Mouse (Mus musculus) lung, embryonic 14.5 days (tissue): ENCODE measurements around the gene Agap2. TPM values are rescaled to one million over a fixed set of nuclear protein-coding genes. Genes with fewer than 3 reads are reported as not detected.
A peak's percentile ranks its signal among the peaks of the same experiment; 100 is the strongest.

Experiments
- ATAC-seq: fragments of 200-750 bp; cut with Nextera tagmentation; 2 replicates; pipeline ENCODE4 v1.8.0; 2017; ENCODE audit warnings: mild to moderate bottlenecking, moderate TSS enrichment, moderate library complexity; ENCODE audit not compliant: insufficient read depth
- DNase-seq: peaks from one replicate; pipeline ENCODE4 v3.0.0-alpha.2; 2015
- H3K27ac ChIP-seq: fragments of 300-500 bp; sonication (generic); 2 replicates; pipeline ENCODE4 v1.5.1; 2014; ENCODE audit warnings: low read depth, mild to moderate bottlenecking, moderate library complexity
- H3K27me3 ChIP-seq: fragments of 300-500 bp; sonication (generic); 2 replicates; pipeline ENCODE4 v1.6.1; 2014; ENCODE audit warnings: low read length, control low read depth; ENCODE audit not compliant: insufficient read depth
- H3K36me3 ChIP-seq: fragments of 300-500 bp; sonication (generic); 2 replicates; pipeline ENCODE4 v1.6.1; 2014; ENCODE audit warnings: control low read depth; ENCODE audit not compliant: insufficient read depth
- H3K4me1 ChIP-seq: fragments of 300-500 bp; sonication (generic); 2 replicates; pipeline ENCODE4 v1.6.1; 2014; ENCODE audit warnings: antibody characterized with exemption, control low read depth; ENCODE audit not compliant: insufficient read depth
- H3K4me2 ChIP-seq: fragments of 300-500 bp; sonication (generic); 2 replicates; pipeline ENCODE4 v1.6.1; 2014; ENCODE audit warnings: mild to moderate bottlenecking
- H3K4me3 ChIP-seq: fragments of 300-500 bp; sonication (generic); 2 replicates; pipeline ENCODE4 v1.5.1; 2014; ENCODE audit warnings: low read depth, low read length
- H3K9ac ChIP-seq: fragments of 300-500 bp; sonication (generic); 2 replicates; pipeline ENCODE4 v1.6.1; 2014
- H3K9me3 ChIP-seq: fragments of 300-500 bp; sonication (generic); 2 replicates; pipeline ENCODE4 v1.6.1; 2016; ENCODE audit warnings: low read depth, low read length, control low read depth
- CTCF ChIP-seq: IDR thresholded peaks from 2 replicates; pipeline ENCODE4 v1.5.1; 2016; ENCODE audit warnings: antibody characterized with exemption, low read depth
- WGBS: fragments of 180-500 bp; shearing (Covaris S2); extraction: QIAGEN DNeasy Blood & Tissue Kit; methylation state at CpG from one replicate; pipeline ENCODE4 v1.1.7; 2014; 5-methylcytosine and 5-hydroxymethylcytosine counted together
- polyA plus RNA-seq: library from polyadenylated mRNA; unstranded; fragments of >200 nt; fragmentation: Nextera tagmentation; extraction: Ambion mirVana; gene quantifications from 2 replicates; pipeline ENCODE4 v1.2.1, GENCODE M21; 2014

Agap2 gene
- polyA plus RNA-seq, result 0.07 and 0.11 TPM in 2 replicates

DNA sequence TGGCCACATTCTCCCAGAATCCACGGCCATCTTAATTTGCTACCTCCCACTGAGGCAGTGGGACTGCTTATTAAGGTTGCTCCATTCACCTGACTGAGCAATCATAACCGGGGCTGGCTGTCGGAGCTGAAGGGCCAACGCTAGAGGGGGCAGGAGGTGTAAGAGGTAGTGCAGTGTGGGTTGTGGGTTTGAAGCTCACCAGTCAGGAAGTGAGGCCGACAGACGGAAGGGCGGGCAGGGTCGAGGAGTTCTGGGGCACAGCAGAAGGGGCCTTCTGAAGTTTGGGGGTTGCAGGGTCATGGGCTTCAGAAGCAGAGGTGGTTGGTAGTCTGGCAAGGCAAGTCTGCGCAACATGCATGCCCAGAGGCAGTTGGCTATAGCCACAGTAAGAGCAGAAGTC is at the start of gene Agap2:
Agap2 (plus strand) TSS at position 205 of the 400 bp plus-strand sequence.
- no peak within 1 kb of the TSS for H3K27ac ChIP-seq
- ATAC-seq, result no peak
- H3K4me2 ChIP-seq, result no peak within 1 kb of the TSS
- H3K9ac ChIP-seq, result no peak within 1 kb of the TSS
- peak; percentile 20; the same call in 1 of the 2 replicates for TF ChIP-seq CTCF
- H3K27me3 ChIP-seq, result peaks cover 32% of the 10 kb centered on the region
- H3K4me1 ChIP-seq, result 0 out of 2 replicates have a peak, but pooled peaks cover 3% of the 10 kb centered on the region
- 65% methylated on average over 9 of the region's 9 CpGs for WGBS
- no peaks in the 10 kb centered on the region for H3K9me3 ChIP-seq
- no peaks in the 10 kb centered on the region for H3K36me3 ChIP-seq
- DNase-seq, result no peak
- no peak within 1 kb of the TSS for H3K4me3 ChIP-seq

DNA sequence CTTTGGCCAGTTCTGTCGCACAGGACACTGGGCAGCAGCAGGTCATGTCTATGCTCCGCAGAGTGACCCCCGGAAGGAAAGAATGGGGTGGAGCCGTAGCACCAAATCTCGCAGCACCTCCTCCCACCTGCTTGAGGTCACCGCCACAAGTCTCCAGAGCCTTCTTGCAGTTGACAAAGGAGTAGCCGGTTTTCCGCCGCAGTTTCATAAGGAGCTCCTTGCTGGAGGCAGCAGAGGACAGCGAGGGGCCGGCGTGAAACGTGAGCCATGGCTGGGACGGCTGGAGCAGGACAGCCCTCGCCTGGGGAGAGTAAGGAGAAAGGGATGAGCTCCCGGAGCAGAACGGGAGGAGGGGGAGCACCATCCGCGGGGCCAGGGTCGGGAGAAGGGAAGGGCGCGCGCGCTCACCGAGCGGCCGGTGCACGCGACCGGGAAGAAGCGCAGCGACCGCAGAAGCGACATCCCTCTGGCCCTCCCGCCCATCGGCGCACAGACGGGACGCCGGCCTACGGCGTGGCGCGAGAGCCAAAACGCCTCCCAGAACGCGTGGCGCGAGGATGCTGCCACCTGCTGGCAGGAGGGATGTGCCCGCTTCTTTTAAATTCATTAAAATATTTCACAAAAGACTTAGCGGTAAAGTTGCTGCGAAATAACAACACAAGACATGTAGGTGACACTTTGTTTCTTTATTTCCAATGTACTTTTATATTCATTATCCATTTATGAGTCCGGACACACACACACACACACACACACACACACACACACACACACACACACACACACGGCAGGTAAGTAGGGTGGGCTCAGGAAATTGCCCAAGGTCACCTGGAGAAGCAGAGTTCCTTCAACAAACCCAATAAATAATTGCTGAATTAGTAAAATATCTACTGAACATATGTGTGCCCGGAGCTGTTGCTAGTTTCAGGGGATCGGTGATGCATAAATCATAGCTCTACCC is 44.5 kb upstream of the Agap2 start, which contains the start of gene Tsfm:
Tsfm (minus strand) TSS at position 505 of the 961 bp plus-strand sequence.
- H3K4me2 ChIP-seq, result peak within 1 kb of the TSS; percentile 69
- H3K4me3 ChIP-seq, result peak within 1 kb of the TSS; percentile 87
- H3K27ac ChIP-seq, result peak within 1 kb of the TSS; percentile 79; the same call in 1 of the 2 replicates
- H3K27me3 ChIP-seq, result no peaks in the 10 kb centered on the region
- peak within 1 kb of the TSS; percentile 88 for H3K9ac ChIP-seq
- peaks cover 37% of the 10 kb centered on the region for H3K36me3 ChIP-seq
- peak; percentile 98 for DNase-seq
- H3K4me1 ChIP-seq, result no peaks in the 10 kb centered on the region
- TF ChIP-seq CTCF, result peak; percentile 95
- peak; percentile 91 for ATAC-seq
- 5% methylated on average over 56 of the region's 56 CpGs for WGBS
- no peaks in the 10 kb centered on the region for H3K9me3 ChIP-seq

DNA sequence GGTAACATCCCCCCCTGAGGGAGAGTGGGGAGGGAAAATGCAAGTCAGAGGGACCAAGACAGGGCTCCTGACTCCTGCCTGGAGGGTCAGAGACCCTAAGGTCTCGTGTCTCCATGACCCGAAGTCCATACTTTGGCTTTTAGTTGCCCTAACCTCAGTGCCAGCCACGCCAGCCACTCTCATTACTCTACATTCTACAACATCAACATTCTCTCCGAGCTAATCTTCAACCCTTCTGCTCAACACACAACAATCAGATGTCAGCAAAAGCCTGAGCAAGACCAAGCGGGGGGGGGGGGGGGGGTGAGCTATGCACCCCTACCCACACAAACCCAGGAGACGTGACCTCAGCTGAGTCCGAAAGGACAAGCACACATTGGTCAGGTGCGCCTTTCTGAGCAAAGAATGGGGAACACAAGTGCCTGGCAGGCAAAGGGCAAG is 41.8 kb upstream of the Agap2 start:
- H3K9ac ChIP-seq, result no peak overlapping the region
- no peak overlapping the region for H3K4me2 ChIP-seq
- H3K9me3 ChIP-seq, result no peaks in the 10 kb centered on the region
- H3K4me3 ChIP-seq, result no peak overlapping the region
- ATAC-seq (no peak), DNase-seq (no peak)
- no peak overlapping the region for H3K27ac ChIP-seq
- H3K36me3 ChIP-seq, result peaks cover 11% of the 10 kb centered on the region
- no peak for TF ChIP-seq CTCF
- H3K4me1 ChIP-seq, result no peaks in the 10 kb centered on the region
- 78% methylated on average over 8 of the region's 8 CpGs for WGBS
- no peaks in the 10 kb centered on the region for H3K27me3 ChIP-seq

DNA sequence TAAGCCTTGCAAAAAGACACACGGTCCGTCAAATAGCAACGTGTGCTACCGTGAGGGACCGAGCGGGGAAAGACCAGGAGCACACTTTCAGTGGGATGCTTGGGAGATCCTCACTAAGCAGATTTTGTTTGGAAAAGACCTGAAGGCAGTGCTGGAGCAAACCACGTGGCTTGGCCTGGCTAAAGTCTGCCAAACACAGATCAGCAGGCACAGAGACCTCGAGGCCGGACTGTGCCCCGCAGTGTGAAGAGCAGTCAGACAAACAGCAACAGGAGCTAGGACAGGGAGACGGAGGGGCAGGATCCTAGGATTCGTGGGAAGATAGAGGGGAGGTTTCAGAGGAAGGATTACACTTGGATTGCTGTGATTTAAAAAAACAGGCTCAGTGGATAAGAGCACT is 38.8 kb upstream of the Agap2 start:
- DNase-seq (no peak), ATAC-seq (no peak)
- Histone ChIP-seq H3K36me3 (no peaks in the 10 kb centered on the region), H3K9me3 (no peaks in the 10 kb centered on the region), H3K4me3 (no peak overlapping the region), H3K4me1 (no peaks in the 10 kb centered on the region), H3K9ac (no peak overlapping the region), H3K27ac (no peak overlapping the region), H3K4me2 (no peak overlapping the region), H3K27me3 (peaks cover 5% of the 10 kb centered on the region)
- WGBS, result 75% methylated on average over 12 of the region's 12 CpGs
- TF ChIP-seq CTCF, result no peak

DNA sequence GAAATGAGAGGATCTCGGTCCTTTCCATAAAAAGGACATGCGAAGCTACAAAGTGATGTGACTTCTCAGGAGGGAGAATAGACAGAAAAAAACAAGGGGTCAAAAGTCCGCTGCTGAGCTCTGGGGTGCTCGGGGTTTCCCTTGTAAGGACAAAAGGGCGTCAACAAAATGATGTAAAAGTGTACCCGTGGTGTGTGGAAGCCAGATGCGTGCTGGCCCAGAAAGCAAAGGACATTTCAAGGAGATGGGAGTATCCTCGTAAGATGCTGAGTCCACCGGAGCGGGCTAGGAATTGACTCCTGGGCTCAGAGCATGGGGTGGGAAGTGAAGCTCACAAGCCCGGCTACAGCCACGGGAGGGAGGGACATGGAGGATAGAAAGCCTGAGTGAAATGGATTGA is 37.4 kb upstream of the Agap2 start:
- peaks cover 4% of the 10 kb centered on the region; the same call in 1 of the 2 replicates for H3K4me1 ChIP-seq
- H3K4me2 ChIP-seq, result no peak overlapping the region
- TF ChIP-seq CTCF, result no peak
- WGBS, result 76% methylated on average over 12 of the region's 12 CpGs
- DNase-seq (no peak), ATAC-seq (no peak)
- no peaks in the 10 kb centered on the region for H3K9me3 ChIP-seq
- no peak overlapping the region for H3K27ac ChIP-seq
- H3K36me3 ChIP-seq, result no peaks in the 10 kb centered on the region
- H3K27me3 ChIP-seq, result peaks cover 5% of the 10 kb centered on the region
- no peak overlapping the region for H3K4me3 ChIP-seq
- no peak overlapping the region for H3K9ac ChIP-seq

DNA sequence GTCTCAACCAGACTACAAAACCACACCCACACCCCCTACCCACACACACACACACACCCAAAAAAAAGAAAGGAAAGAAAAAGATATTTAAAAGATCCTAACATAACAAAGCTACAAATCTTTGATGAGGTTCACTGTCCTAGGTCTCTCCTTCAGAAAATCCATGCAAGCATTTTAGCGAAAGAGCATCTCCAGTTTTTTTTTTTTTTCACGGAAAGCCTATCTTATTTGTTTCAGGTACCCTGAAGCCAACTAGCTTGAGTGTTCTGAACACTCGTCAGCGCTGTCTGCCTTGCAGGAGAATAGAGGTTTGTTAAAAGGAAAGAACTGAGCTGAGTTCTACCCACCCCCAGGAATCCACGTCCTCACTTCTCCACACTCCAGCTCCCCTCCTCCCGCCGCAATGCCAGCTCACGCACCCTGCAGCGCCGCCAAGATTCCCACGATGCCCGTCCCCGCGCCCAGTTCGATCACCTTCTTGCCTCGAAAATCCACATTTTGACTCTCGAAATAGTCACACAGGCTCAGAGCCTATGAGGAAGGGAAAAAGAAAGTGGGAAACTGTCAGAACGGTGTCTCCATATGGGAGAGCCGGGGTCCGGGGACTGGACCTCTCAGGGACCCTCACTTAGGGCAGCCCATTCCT is 34.4 kb upstream of the Agap2 start:
- peak overlapping the region; percentile 42 for H3K27ac ChIP-seq
- DNase-seq (peak; percentile 41), ATAC-seq (no peak; the same call in 1 of the 2 replicates)
- H3K36me3 ChIP-seq, result peaks cover 18% of the 10 kb centered on the region
- peak overlapping the region; percentile 98 for H3K4me2 ChIP-seq
- TF ChIP-seq CTCF, result no peak
- no peaks in the 10 kb centered on the region for H3K9me3 ChIP-seq
- H3K4me1 ChIP-seq, result peaks cover 6% of the 10 kb centered on the region; the same call in 1 of the 2 replicates
- peak overlapping the region; percentile 77 for H3K4me3 ChIP-seq
- WGBS, result 1% methylated on average over 20 of the region's 20 CpGs
- peak overlapping the region; percentile 68 for H3K9ac ChIP-seq
- peaks cover 5% of the 10 kb centered on the region for H3K27me3 ChIP-seq
